Mouse (Mus musculus) hindbrain, embryonic 16.5 days (tissue): Measurements from ENCODE around the gene Slc23a3. TPM values are rescaled to one million over a fixed set of nuclear protein-coding genes. Genes with fewer than 3 reads are reported as not detected.

Experiments
- ATAC-seq: fragments of 200-750 bp; cut with Nextera tagmentation; 2 replicates; pipeline ENCODE4 v1.8.0; 2017; ENCODE audit warnings: moderate TSS enrichment, moderate library complexity
- H3K27ac ChIP-seq: fragments of 300-500 bp; sonication (generic); 2 replicates; pipeline ENCODE4 v1.5.1; 2014; ENCODE audit warnings: low read depth, mild to moderate bottlenecking, control low read depth, low read length, moderate library complexity
- H3K27me3 ChIP-seq: fragments of 300-500 bp; sonication (generic); replicated peaks from 2 replicates; pipeline ENCODE4 v1.6.1; 2014; ENCODE audit warnings: low read length; ENCODE audit not compliant: control insufficient read depth, insufficient read depth
- H3K36me3 ChIP-seq: fragments of 300-500 bp; sonication (generic); 2 replicates; pipeline ENCODE4 v1.6.1; 2014; ENCODE audit warnings: mild to moderate bottlenecking, low read length, moderate library complexity, mixed read lengths; ENCODE audit not compliant: control insufficient read depth, insufficient read depth
- H3K4me1 ChIP-seq: fragments of 300-500 bp; sonication (generic); 2 replicates; pipeline ENCODE4 v1.6.1; 2014; ENCODE audit warnings: low read depth, low read length; ENCODE audit not compliant: control insufficient read depth, insufficient read depth
- H3K4me2 ChIP-seq: fragments of 300-500 bp; sonication (generic); 2 replicates; pipeline ENCODE4 v1.6.1; 2014; ENCODE audit warnings: mild to moderate bottlenecking, low read length, control low read depth, moderate library complexity
- H3K4me3 ChIP-seq: fragments of 300-500 bp; sonication (generic); 2 replicates; pipeline ENCODE4 v1.5.1; 2014; ENCODE audit warnings: mild to moderate bottlenecking, low read length, control low read depth, moderate library complexity
- H3K9ac ChIP-seq: fragments of 300-500 bp; sonication (generic); 2 replicates; pipeline ENCODE4 v1.6.1; 2014; ENCODE audit warnings: low read depth, mild to moderate bottlenecking, control low read depth, low read length, moderate library complexity
- H3K9me3 ChIP-seq: fragments of 300-500 bp; sonication (generic); 2 replicates; pipeline ENCODE4 v1.6.1; 2014; ENCODE audit warnings: mild to moderate bottlenecking, low read length, moderate library complexity; ENCODE audit not compliant: control insufficient read depth
- WGBS: fragments of 180-500 bp; shearing (Covaris S2); extraction: QIAGEN DNeasy Blood & Tissue Kit; methylation state at CpG from one replicate; pipeline ENCODE4 v1.1.7; 2014; 5-methylcytosine and 5-hydroxymethylcytosine counted together
- polyA plus RNA-seq: library from polyadenylated mRNA; unstranded; fragments of >200 nt; fragmentation: Nextera tagmentation; extraction: Ambion mirVana; gene quantifications from 2 replicates; pipeline ENCODE4 v1.2.1, GENCODE M21; 2015

The Slc23a3 gene
- polyA plus RNA-seq, 1 experiment from 2014 or later = not detected

- Histone ChIP-seq H3K27ac (peak overlapping the region; percentile 99), H3K9ac (peak overlapping the region; percentile 98), H3K4me2 (peak overlapping the region; percentile 92), H3K27me3 (no peaks in the 10 kb centered on the region), H3K9me3 (no peaks in the 10 kb centered on the region), H3K36me3 (peaks cover 36% of the 10 kb centered on the region), H3K4me3 (peak overlapping the region; percentile 95), H3K4me1 (peaks cover 26% of the 10 kb centered on the region)
- whole genome bisulfite sequencing = under 1% methylated on average over 52 of the region's 53 CpGs
- ATAC-seq = peak; percentile 16; the same call in 1 of the 2 replicates
These were observed 7.9 kb upstream of the Slc23a3 start for GRCm38 (mm10) chr1:75141486-75142190.

GRCm38 (mm10) chr1:75140601-75141190, 7.0 kb upstream of the Slc23a3 start:
- Histone ChIP-seq H3K27me3 (no peaks in the 10 kb centered on the region), H3K4me2 (peak overlapping the region; percentile 92), H3K36me3 (peaks cover 36% of the 10 kb centered on the region), H3K27ac (peak overlapping the region; percentile 99; the same call in 1 of the 2 replicates), H3K4me3 (peak overlapping the region; percentile 95), H3K9me3 (no peaks in the 10 kb centered on the region), H3K9ac (peak overlapping the region; percentile 98), H3K4me1 (peaks cover 26% of the 10 kb centered on the region)
- WGBS = 54% methylated on average over 4 of the region's 4 CpGs
- ATAC-seq = no peak

GRCm38 (mm10) chr1:75138448-75138847, 4.8 kb upstream of the Slc23a3 start:
- Histone ChIP-seq H3K27me3 (no peaks in the 10 kb centered on the region), H3K9ac (no peak overlapping the region; the same call in 1 of the 2 replicates), H3K4me3 (no peak overlapping the region), H3K4me2 (no peak overlapping the region), H3K9me3 (no peaks in the 10 kb centered on the region), H3K27ac (no peak overlapping the region), H3K36me3 (peaks cover 35% of the 10 kb centered on the region), H3K4me1 (peaks cover 16% of the 10 kb centered on the region)
- WGBS = 93% methylated on average over 2 of the region's 2 CpGs
- ATAC-seq = no peak

GRCm38 (mm10) chr1:75136730-75137129, 3.0 kb upstream of the Slc23a3 start:
- Histone ChIP-seq H3K36me3 (peaks cover 35% of the 10 kb centered on the region), H3K9ac (no peak overlapping the region), H3K4me2 (no peak overlapping the region), H3K4me3 (no peak overlapping the region), H3K4me1 (peaks cover 16% of the 10 kb centered on the region), H3K9me3 (no peaks in the 10 kb centered on the region), H3K27ac (no peak overlapping the region), H3K27me3 (no peaks in the 10 kb centered on the region)
- 80% methylated on average over 3 of the region's 3 CpGs for WGBS
- no peak for ATAC-seq

GRCm38 (mm10) chr1:75136293-75136692, 2.6 kb upstream of the Slc23a3 start:
- WGBS = 90% methylated on average over 6 of the region's 6 CpGs
- no peak for ATAC-seq
- Histone ChIP-seq H3K9me3 (no peaks in the 10 kb centered on the region), H3K4me2 (no peak overlapping the region), H3K9ac (no peak overlapping the region), H3K27me3 (no peaks in the 10 kb centered on the region), H3K4me3 (no peak overlapping the region), H3K36me3 (peaks cover 35% of the 10 kb centered on the region), H3K27ac (no peak overlapping the region), H3K4me1 (peaks cover 16% of the 10 kb centered on the region)

GRCm38 (mm10) chr1:75128641-75129040, 5.0 kb downstream of the Slc23a3 start:
- Histone ChIP-seq H3K4me3 (no peak overlapping the region), H3K4me2 (no peak overlapping the region), H3K36me3 (no peaks in the 10 kb centered on the region), H3K9ac (no peak overlapping the region), H3K27me3 (no peaks in the 10 kb centered on the region), H3K9me3 (no peaks in the 10 kb centered on the region), H3K27ac (no peak overlapping the region), H3K4me1 (peaks cover 4% of the 10 kb centered on the region)
- WGBS = 83% methylated on average over 3 of the region's 3 CpGs
- no peak for ATAC-seq

- Histone ChIP-seq H3K27me3 (no peaks in the 10 kb centered on the region), H3K9ac (peak overlapping the region; percentile 75; the same call in 1 of the 2 replicates), H3K27ac (peak overlapping the region; percentile 96; the same call in 1 of the 2 replicates), H3K4me3 (peak overlapping the region; percentile 74), H3K9me3 (no peaks in the 10 kb centered on the region), H3K4me2 (peak overlapping the region; percentile 69), H3K36me3 (no peaks in the 10 kb centered on the region), H3K4me1 (peaks cover 4% of the 10 kb centered on the region)
- 35% methylated on average over 5 of the region's 5 CpGs for WGBS
- ATAC-seq = no peak
These were observed 8.3 kb downstream of the Slc23a3 start for GRCm38 (mm10) chr1:75125418-75125817.

GRCm38 (mm10) chr1:75124346-75125321, 9.1 kb downstream of the Slc23a3 start, which contains the start of gene Nhej1:
Gene Nhej1, minus strand, starts transcription at chr1:75125200.
- peak within 1 kb of the TSS; percentile 74 for H3K4me3 ChIP-seq

More at GRCm38 (mm10) chr1:75124346-75125321, 9.1 kb downstream of the Slc23a3 start, which contains the start of gene Nhej1:
- peak; percentile 96 for ATAC-seq
- no peaks in the 10 kb centered on the region for H3K27me3 ChIP-seq
- H3K9ac ChIP-seq = peak within 1 kb of the TSS; percentile 75
- H3K27ac ChIP-seq = peak within 1 kb of the TSS; percentile 96
- H3K36me3 ChIP-seq = no peaks in the 10 kb centered on the region
- no peaks in the 10 kb centered on the region for H3K9me3 ChIP-seq
- under 1% methylated on average over 56 of the region's 56 CpGs for WGBS
- peaks cover 4% of the 10 kb centered on the region for H3K4me1 ChIP-seq
- H3K4me2 ChIP-seq = peak within 1 kb of the TSS; percentile 69
